Mouse (Mus musculus) embryonic fibroblast, embryonic 13.5 days (primary cell): Measurements from ENCODE around the gene Smco2.

ENCODE experiments used
- CTCF ChIP-seq: IDR thresholded peaks from 2 replicates; pipeline ENCODE4 v1.5.1; 2011; ENCODE audit warnings: mild to moderate bottlenecking, control low read depth, low read length, moderate library complexity, borderline replicate concordance; ENCODE audit not compliant: insufficient read depth
- POLR2A ChIP-seq: IDR thresholded peaks from 2 replicates; pipeline ENCODE4 v1.6.1; 2011; ENCODE audit warnings: low read depth, mild to moderate bottlenecking, control low read depth, low read length, moderate library complexity

DNA sequence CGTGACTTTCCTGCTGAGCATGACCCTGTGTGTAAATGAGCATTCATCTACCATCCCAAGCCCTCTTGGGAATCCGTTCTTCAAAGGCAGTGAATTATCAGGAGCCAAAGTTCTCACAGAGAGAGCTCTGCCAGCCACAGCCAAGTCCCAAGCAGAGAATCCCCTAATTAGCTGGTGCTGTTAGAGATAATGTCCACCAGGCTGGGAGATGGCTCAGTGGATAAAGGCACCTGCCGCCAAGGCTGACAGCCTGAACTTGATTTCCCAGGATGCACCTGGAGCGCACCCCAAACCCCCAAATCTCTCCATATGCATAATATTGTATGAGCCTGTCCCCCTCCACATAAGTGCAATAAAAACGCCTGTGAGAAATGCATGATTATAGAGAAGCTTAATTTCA is 4.6 kb upstream of the Smco2 start:
- TF ChIP-seq CTCF (no peak), POLR2A (no peak)
